Mouse (Mus musculus) gastrocnemius, adult 2 months (tissue): ENCODE measurements at regions not wholly inside any gene's neighbourhood (a gene's known extent, or its start where the extent isn't known, plus 50 kb on each side); places are given as distances from the start of the nearest gene placed in this dataset.

Experiments used
- DNase-seq: peaks from one replicate; pipeline ENCODE4 v3.0.0; 2022
- H3K27ac ChIP-seq: fragments of 200-600 bp; 2 replicates; pipeline ENCODE4 v1.8.1; 2022; ENCODE audit warnings: mild to moderate bottlenecking
- H3K4me3 ChIP-seq: fragments of 200-600 bp; 2 replicates; pipeline ENCODE4 v1.8.1; 2022; ENCODE audit warnings: mild to moderate bottlenecking, moderate library complexity
- CTCF ChIP-seq: fragments of 200-600 bp; IDR thresholded peaks from 2 replicates; pipeline ENCODE4 v1.8.1; 2022; ENCODE audit warnings: antibody characterized with exemption, mild to moderate bottlenecking, moderate library complexity
- intact Hi-C: fragments of 180-260 bp; cut with DNase I; formaldehyde crosslinking; loops from one replicate; pipeline ENCODE4 v1.15.1; 2025

DNA sequence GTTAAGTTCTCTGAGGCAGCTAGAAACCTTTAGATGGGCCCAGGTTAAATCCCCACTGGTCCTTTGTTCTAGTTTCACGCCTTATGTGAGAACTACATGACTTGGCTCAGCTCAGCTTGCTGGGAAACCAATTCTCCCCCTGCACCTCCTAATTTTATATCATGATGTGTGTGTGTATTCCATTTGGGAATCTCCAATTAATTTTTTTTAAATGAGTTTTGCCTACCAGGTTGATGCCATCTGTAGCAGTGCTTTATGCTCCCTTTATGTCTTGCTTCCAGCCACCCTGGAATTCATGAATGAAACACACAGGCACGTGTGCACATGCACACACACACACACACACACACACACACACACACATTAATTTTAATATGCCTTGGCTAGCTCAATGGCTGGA lies 180.0 kb upstream of the Gli3 start:
- no peak for TF ChIP-seq CTCF
- Histone ChIP-seq H3K4me3 (no peak overlapping the region), H3K27ac (no peak overlapping the region)
- no peak for DNase-seq
- intact Hi-C loops = no loop called here

DNA sequence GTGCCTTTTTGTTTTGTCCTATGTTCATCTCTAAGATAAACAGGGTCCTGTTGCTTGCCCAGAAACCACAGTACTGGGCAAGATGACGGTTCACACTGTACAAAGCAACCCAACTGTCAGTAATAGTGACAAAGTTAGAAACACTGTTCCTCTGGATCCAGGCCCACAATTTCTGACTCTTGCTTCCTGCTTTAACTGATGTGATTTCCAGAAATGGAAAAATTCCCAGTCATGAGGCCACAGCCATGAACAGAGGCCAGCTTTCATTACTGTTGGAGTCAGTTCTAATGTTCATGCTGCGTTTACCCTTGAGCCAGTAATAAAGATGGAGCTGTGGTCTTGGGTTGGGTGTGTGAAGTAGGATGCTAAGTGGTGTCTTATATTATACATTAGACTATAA lies 164.6 kb upstream of the Gli3 start:
- Histone ChIP-seq H3K27ac (no peak overlapping the region), H3K4me3 (no peak overlapping the region)
- intact Hi-C loops = no loop called here
- no peak for DNase-seq
- no peak for TF ChIP-seq CTCF

DNA sequence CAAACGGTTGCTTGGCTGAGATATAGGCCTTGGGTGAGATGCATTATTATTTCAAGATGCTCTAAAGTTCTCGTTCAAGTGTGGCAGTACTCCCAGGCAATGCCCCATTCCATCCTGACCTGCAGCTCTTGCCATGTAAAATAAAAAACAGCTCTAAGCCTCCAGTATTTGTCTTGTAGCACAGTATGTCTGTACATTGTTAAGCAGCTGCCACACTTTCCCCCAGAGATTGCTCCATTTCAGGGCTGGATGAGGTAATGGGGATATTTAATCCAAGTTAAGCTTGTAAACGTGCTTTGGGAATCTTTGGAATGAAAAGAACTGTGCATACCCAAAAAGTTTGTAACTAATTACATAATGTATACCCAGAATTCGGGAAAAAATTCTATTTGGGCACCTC lies 137.6 kb upstream of the Gli3 start:
- DNase-seq = no peak
- intact Hi-C loops = no loop called here
- Histone ChIP-seq H3K4me3 (no peak overlapping the region), H3K27ac (no peak overlapping the region)
- no peak for TF ChIP-seq CTCF

DNA sequence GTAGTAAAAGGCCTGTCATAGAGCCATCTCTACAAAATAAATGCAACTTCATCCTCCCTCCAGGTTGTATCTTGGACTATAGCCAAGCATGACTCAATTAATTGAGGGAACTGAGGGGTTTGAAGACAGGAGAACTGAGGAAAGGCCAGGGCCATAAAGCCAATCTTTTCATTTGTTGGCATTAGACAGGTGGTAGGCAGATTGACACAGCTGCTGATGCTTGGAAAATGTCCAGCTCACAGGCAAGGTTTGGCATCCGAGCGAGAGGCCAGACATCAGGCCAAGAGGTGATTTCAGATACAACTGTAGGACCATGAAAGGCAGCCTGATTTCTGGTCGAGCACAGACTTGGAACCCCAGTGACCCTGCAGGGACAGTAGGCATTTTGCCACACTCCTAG lies 136.9 kb upstream of the Gli3 start:
- DNase-seq = no peak
- TF ChIP-seq CTCF = no peak
- Histone ChIP-seq H3K27ac (no peak overlapping the region), H3K4me3 (no peak overlapping the region)
- intact Hi-C loops = no loop called here

DNA sequence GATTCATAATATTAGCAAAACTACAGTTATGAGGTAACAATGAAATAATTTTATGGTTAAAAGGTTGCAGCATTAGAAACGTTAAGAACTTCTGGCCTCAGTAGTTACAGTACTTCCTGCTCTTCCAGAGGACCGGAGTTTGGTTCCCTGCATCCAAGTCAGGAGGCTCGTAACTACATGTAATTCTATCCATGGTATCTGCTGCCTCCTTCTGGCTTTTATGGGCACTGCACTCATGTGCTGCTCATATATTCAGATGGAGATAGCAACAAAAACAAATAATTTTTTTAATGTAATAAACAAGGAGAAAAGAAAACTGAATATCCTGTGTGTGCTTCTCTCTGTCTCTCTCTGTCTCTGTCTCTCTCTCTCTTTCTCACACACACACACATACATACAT lies 133.5 kb upstream of the Gli3 start:
- TF ChIP-seq CTCF = 0 out of 2 replicates have a peak, but pooled peaks have one; percentile 2
- no peak for DNase-seq
- intact Hi-C loops = no loop called here
- Histone ChIP-seq H3K4me3 (no peak overlapping the region), H3K27ac (no peak overlapping the region)

DNA sequence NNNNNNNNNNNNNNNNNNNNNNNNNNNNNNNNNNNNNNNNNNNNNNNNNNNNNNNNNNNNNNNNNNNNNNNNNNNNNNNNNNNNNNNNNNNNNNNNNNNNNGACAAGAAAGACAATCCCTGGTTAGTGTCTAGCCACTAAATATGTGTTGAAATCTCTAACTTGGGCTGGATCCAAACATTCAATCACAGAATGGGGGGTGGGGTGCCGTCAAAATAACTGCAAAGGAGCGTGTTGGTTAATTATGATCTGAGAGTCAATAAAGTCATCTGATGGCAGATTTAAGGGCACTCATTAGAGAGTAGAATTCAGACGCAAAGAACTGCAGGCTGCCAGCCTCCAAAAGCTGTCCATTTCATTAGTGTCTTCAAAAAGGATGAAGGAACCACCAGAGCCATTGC lies 119.6 kb upstream of the Gli3 start:
- no peak overlapping the region for H3K27ac ChIP-seq
- H3K4me3 ChIP-seq = no peak overlapping the region
- no peak for DNase-seq
- TF ChIP-seq CTCF = no peak
- intact Hi-C loops = no loop called here

DNA sequence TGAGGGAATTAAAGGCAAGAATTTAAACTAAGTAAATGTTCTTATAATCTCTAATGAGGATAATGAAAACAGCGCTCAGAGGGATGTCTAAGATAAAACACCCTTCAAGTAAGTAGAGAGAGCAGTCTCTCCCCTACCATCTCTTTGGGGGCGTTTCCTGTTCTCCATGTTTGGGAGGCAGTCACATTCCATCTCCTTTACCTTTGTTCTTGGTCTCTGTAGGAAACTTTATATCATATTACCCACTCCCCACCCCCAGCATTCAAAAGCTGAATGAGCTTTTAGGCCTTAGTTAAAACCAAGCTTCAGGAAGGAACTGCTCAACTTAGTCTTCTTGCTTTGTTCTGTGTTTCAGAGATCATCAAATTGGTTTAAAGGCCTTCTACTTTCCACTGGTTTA lies 116.2 kb upstream of the Gli3 start:
- Histone ChIP-seq H3K4me3 (no peak overlapping the region), H3K27ac (no peak overlapping the region)
- DNase-seq = no peak
- intact Hi-C loops = no loop called here
- TF ChIP-seq CTCF = no peak

DNA sequence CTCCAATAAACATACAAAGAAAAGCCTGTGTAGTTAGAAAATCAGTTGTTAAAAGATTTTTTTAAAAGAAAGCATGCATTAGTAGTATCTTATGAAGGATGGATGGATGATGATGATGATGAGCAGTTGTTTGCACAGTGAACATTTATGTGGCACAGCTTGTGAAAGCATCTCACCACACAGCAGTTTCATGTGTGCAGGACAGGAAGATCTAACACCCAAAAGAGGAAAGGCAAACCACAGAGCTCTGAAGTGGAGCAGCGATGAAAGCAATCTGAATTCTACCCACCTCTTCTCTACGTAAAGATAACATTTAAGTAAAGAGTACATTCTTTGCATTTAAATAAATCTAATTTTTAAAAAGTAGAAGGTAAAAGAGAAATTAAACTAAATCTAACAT lies 96.6 kb upstream of the Gli3 start:
- no peak for TF ChIP-seq CTCF
- intact Hi-C loops = no loop called here
- no peak overlapping the region for H3K27ac ChIP-seq

DNA sequence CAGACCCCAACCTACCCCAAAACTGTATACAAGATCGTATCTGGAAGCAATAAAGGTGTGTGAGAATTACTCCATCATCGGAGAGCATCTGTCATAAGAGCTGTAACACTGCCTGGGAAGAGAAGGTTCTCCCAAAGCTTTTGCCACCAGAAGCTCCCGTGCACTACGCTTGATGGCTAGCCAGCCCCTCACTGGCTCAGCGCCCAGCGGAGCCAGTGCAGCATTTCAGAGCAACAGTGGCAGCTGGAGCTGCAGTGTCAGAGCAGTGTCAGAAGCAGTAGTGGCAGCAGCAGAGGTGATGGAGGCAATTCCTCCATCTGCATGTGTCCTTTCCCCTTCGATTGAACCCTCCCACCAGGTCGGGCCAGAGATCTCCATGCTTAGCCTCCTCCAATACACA lies 83.0 kb upstream of the Gli3 start:
- no peak for TF ChIP-seq CTCF
- intact Hi-C loops = no loop called here
- DNase-seq = no peak
- Histone ChIP-seq H3K27ac (no peak overlapping the region), H3K4me3 (no peak overlapping the region)

More for the DNA sequence above, 96.6 kb upstream of the Gli3 start:
- no peak for DNase-seq
- no peak overlapping the region for H3K4me3 ChIP-seq

DNA sequence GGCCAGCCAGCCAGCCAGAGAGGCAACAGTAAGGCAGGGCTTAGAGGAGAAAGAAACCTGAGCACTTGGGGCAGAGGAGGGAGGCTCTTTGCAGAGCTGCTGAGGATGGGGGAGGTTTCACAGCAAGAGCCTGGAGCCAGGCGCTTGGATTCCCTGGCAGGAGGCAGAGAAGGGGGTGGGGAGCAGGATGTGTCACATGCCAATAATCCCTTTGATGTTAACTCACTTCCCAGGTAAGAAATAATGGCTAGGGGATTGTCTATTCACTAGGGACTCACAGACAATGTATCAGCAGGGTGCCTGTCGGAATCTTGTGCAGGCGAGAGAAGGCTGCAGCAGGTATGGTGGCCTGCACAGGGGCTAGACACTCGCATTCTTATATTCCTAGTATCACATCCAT lies 67.8 kb upstream of the Gli3 start:
- no peak overlapping the region for H3K4me3 ChIP-seq
- intact Hi-C loops = no loop called here
- TF ChIP-seq CTCF = no peak
- no peak overlapping the region for H3K27ac ChIP-seq
- no peak for DNase-seq

DNA sequence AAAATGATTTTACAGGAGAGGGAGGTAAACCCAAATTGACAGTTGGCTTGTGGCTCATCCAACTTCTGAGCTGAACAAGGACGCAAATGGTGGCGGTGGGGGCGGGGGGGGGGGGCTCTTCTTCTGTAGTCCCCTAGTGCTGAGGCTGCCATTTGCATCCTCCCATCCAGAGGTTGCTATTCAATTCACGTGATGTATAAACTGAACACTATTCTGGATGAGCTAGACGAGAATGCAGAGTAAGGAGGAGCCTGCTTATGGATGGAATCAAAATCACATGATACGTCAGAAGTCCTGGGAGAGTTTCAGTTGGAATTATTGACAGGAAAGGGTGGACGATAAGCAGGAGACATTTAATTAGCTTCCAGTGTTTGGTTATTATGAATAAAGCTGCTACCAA lies 67.3 kb upstream of the Gli3 start:
- intact Hi-C loops = no loop called here
- Histone ChIP-seq H3K27ac (no peak overlapping the region), H3K4me3 (no peak overlapping the region)
- TF ChIP-seq CTCF = no peak
- no peak for DNase-seq

DNA sequence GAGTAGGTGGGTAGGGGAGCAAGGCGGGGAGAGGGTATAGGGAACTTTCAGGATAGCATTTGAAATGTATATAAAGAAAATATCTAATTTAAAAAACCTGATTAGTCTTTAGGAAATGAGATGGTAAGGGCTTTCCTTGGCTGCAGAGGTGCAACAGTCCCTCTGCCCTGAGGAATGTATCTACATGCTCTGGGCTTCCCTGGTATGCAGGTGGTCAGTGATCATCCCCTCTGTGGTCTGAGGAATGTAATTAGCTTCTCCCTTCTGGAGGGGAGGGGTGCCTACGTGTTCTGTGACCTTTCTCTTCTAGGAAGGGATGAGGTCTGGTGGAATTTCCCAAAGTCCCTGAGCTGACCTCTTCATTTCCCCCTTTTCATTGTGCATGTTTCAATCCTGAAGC lies 64.4 kb upstream of the Gli3 start:
- no peak for TF ChIP-seq CTCF
- no peak for DNase-seq

More for the DNA sequence above, 64.4 kb upstream of the Gli3 start:
- Histone ChIP-seq H3K4me3 (no peak overlapping the region), H3K27ac (no peak overlapping the region)
- intact Hi-C loops = no loop called here
